9 mouse cellular contexts compared by ENCODE assay signal in genomic region chr8:89026139-89026520, GRCm38 (mm10). TPM values are rescaled to one million over a fixed set of nuclear protein-coding genes. Genes with fewer than 3 reads are reported as not detected.
DNase-seq lines count a peak whose midpoint lies in the region; ATAC-seq and TF ChIP-seq lines count a peak whose summit lies in the region.
"Had no signal": no experiment of that assay in that cellular context is flagged by ENCODE, and none has a peak within 500 bp of the region (broad histone marks: within the 10 kb centered on the region; RNA-seq: fewer than 3 reads in every experiment).

No protein-coding gene starts in this region.

- no peaks in the 10 kb centered on the region for H3K9me3 ChIP-seq in kidney, embryonic 14.5 days (ENCODE audit: control insufficient read depth, low read length)
- no peaks in the 10 kb centered on the region for H3K9me3 ChIP-seq in embryonic facial prominence, embryonic 12.5 days
- H3K9me3 ChIP-seq in hindbrain, postnatal 0 days (ENCODE audit: low read length) = no peaks in the 10 kb centered on the region
- H3K9me3 ChIP-seq in midbrain, embryonic 15.5 days = no peaks in the 10 kb centered on the region

- H3K4me1 ChIP-seq in kidney, embryonic 14.5 days (ENCODE audit: control insufficient read depth, insufficient read depth, low read length) = peaks cover 35% of the 10 kb centered on the region
- peaks cover 16% of the 10 kb centered on the region for H3K4me1 ChIP-seq in embryonic facial prominence, embryonic 12.5 days
- H3K4me1 ChIP-seq in hindbrain, postnatal 0 days (ENCODE audit: insufficient read depth, low read length) = no peaks in the 10 kb centered on the region
- peaks cover 11% of the 10 kb centered on the region for H3K4me1 ChIP-seq in midbrain, embryonic 15.5 days
- H3K4me1 ChIP-seq in cerebellum, adult 2 months (ENCODE audit: control insufficient read depth, insufficient read depth, low read length) = no peaks in the 10 kb centered on the region

- H3K27me3 ChIP-seq in kidney, embryonic 14.5 days (ENCODE audit: control insufficient read depth, insufficient read depth, low read length) = no peaks in the 10 kb centered on the region
- H3K27me3 ChIP-seq in embryonic facial prominence, embryonic 12.5 days = peaks cover 25% of the 10 kb centered on the region
- peaks cover 29% of the 10 kb centered on the region for H3K27me3 ChIP-seq in hindbrain, postnatal 0 days (ENCODE audit: insufficient read depth, low read length)
- H3K27me3 ChIP-seq in midbrain, embryonic 15.5 days (replicated peaks) = peaks cover 8% of the 10 kb centered on the region; the same call in 1 of the 2 replicates
- peaks cover 4% of the 10 kb centered on the region; the same call in 1 of the 2 replicates for H3K27me3 ChIP-seq in cerebellum, adult 2 months (ENCODE audit: control insufficient read depth, insufficient read depth, low read length)

- peaks cover 40% of the 10 kb centered on the region for H3K36me3 ChIP-seq in kidney, embryonic 14.5 days (ENCODE audit: control insufficient read depth, insufficient read depth, low read length)
- H3K36me3 ChIP-seq in embryonic facial prominence, embryonic 12.5 days = no peaks in the 10 kb centered on the region
- no peaks in the 10 kb centered on the region for H3K36me3 ChIP-seq in hindbrain, postnatal 0 days (ENCODE audit: insufficient read depth, low read length)
- no peaks in the 10 kb centered on the region for H3K36me3 ChIP-seq in midbrain, embryonic 15.5 days (replicated peaks)

- H3K4me3 ChIP-seq in kidney, embryonic 14.5 days (ENCODE audit: low read length) = no peak overlapping the region
- H3K4me3 ChIP-seq in embryonic facial prominence, embryonic 12.5 days = peak overlapping the region; percentile 40
- peak overlapping the region; percentile 23 for H3K4me3 ChIP-seq in hindbrain, postnatal 0 days (ENCODE audit: low read length)
- H3K4me3 ChIP-seq in midbrain, embryonic 15.5 days = peak overlapping the region; percentile 36
- no peak overlapping the region for H3K4me3 ChIP-seq in cerebellum, adult 2 months (replicated peaks; ENCODE audit: insufficient read depth, low read depth, low read length)

- peak; percentile 26; the same call in 1 of the 2 replicates for ATAC-seq in kidney, embryonic 14.5 days (ENCODE audit: low FRiP score, low TSS enrichment)
- no peak for ATAC-seq in embryonic facial prominence, embryonic 12.5 days (ENCODE audit: insufficient number of reproducible peaks, insufficient read depth, low FRiP score, low TSS enrichment)
- no peak for ATAC-seq in hindbrain, postnatal 0 days
- no peak for ATAC-seq in midbrain, embryonic 15.5 days (replicated peaks)

- H3K9ac ChIP-seq in kidney, embryonic 14.5 days (ENCODE audit: low read depth, low read length) = 0 out of 2 replicates have a peak overlapping the region, but pooled peaks have one; percentile 18
- H3K9ac ChIP-seq in embryonic facial prominence, embryonic 12.5 days = peak overlapping the region; percentile 49; the same call in 1 of the 2 replicates
- no peak overlapping the region for H3K9ac ChIP-seq in hindbrain, postnatal 0 days (replicated peaks; ENCODE audit: low read length)
- no peak overlapping the region; the same call in 1 of the 2 replicates for H3K9ac ChIP-seq in midbrain, embryonic 15.5 days

- TF ChIP-seq POLR2A in cerebellum, adult 2 months (IDR thresholded peaks at IDR 0.05; ENCODE audit: borderline replicate concordance, insufficient read depth, low read length) = no peak

- no peak for DNase-seq in kidney, adult 11 months
- no peak for DNase-seq in hindbrain, postnatal 0 days (ENCODE audit: low spot score)
- DNase-seq in frontal cortex, adult 2 months (ENCODE audit: extremely low spot score in 1 of 2, low spot score in 1 of 2) = no peak
- no peak for DNase-seq in T-cell, adult 2 months (ENCODE audit: low spot score)
- DNase-seq in cerebellum, adult 2 months = no peak

- peak overlapping the region; percentile 50; the same call in 1 of the 2 replicates for H3K4me2 ChIP-seq in kidney, embryonic 14.5 days (replicated peaks; ENCODE audit: low read depth, low read length)
- peak overlapping the region; percentile 67 for H3K4me2 ChIP-seq in embryonic facial prominence, embryonic 12.5 days (replicated peaks)
- H3K4me2 ChIP-seq in hindbrain, postnatal 0 days (ENCODE audit: low read depth, low read length) = peak overlapping the region; percentile 55; the same call in 1 of the 2 replicates
- peak overlapping the region; percentile 65 for H3K4me2 ChIP-seq in midbrain, embryonic 15.5 days

- no peak overlapping the region for H3K27ac ChIP-seq in kidney, embryonic 14.5 days (ENCODE audit: low read depth, low read length)
- H3K27ac ChIP-seq in embryonic facial prominence, embryonic 12.5 days = no peak overlapping the region
- H3K27ac ChIP-seq in hindbrain, postnatal 0 days = no peak overlapping the region
- H3K27ac ChIP-seq in midbrain, embryonic 15.5 days = no peak overlapping the region
- H3K27ac ChIP-seq in cerebellum, adult 2 months (ENCODE audit: insufficient read depth, low read length) = no peak overlapping the region

- WGBS in kidney, embryonic 14.5 days = 16% methylated on average over 12 of the region's 13 CpGs
- whole genome bisulfite sequencing in embryonic facial prominence, embryonic 12.5 days = 8% methylated on average over 8 of the region's 13 CpGs
- WGBS in hindbrain, postnatal 0 days = 19% methylated on average over 12 of the region's 13 CpGs
- 10% methylated on average over 9 of the region's 13 CpGs for WGBS in midbrain, embryonic 15.5 days
- 19% methylated on average over 13 of the region's 13 CpGs for WGBS in cerebellum, adult 2 months

- no peak for TF ChIP-seq CTCF in hindbrain, postnatal 0 days (IDR thresholded peaks at IDR 0.05; ENCODE audit: low read depth)
- TF ChIP-seq CTCF in cerebellum, adult 2 months (IDR thresholded peaks at IDR 0.05; ENCODE audit: borderline replicate concordance, insufficient read depth, low read depth, low read length) = no peak

RNA-seq across cellular contexts. Expression of gene Sall1, which starts 17.8 kb away (rescaled TPM):
- 44.4 and 64.6 TPM in 2 replicates for polyA plus RNA-seq in kidney, embryonic 14.5 days (2014; fragmentation: Nextera tagmentation; extraction: Ambion mirVana)
- 2.5 and 3.0 TPM in 2 replicates for polyA plus RNA-seq in embryonic facial prominence, embryonic 12.5 days (2016; fragmentation: Nextera tagmentation; extraction: Ambion mirVana)
- total RNA-seq in hindbrain, postnatal 0 days (2014; rRNA removed) = 7.5 and 10.7 TPM in 2 replicates
- 3.3 and 3.6 TPM in 2 replicates for polyA plus RNA-seq in hindbrain, postnatal 0 days (2015; fragmentation: Nextera tagmentation; extraction: Ambion mirVana)
- 6.6 and 6.8 TPM in 2 replicates for polyA plus RNA-seq in midbrain, embryonic 15.5 days (2015; fragmentation: Nextera tagmentation; extraction: Ambion mirVana)
- polyA plus RNA-seq in frontal cortex, adult 2 months (2012; rRNA removed) = 45.9 and 49.4 TPM in 2 replicates
- 6.5 and 8.2 TPM in 2 replicates for polyA plus RNA-seq in cerebellum, adult 2 months (2012; rRNA removed)
- total RNA-seq: MEL had no signal

Comparison
In these comparisons a context has a peak if more than half of its experiments do, and no peak if none do; other contexts are left out.
1. H3K4me3 ChIP-seq: peak in embryonic facial prominence, embryonic 12.5 days (single experiment), hindbrain, postnatal 0 days (single experiment) and midbrain, embryonic 15.5 days (single experiment); none in kidney, embryonic 14.5 days (single experiment) and cerebellum, adult 2 months (single experiment).
2. H3K9ac ChIP-seq: peak in kidney, embryonic 14.5 days (single experiment) and embryonic facial prominence, embryonic 12.5 days (single experiment); none in hindbrain, postnatal 0 days (single experiment) and midbrain, embryonic 15.5 days (single experiment).
3. Peak in every context shown above with its lines, with median percentiles within 50 percentile points of each other: H3K4me2 ChIP-seq.